Mouse (Mus musculus) frontal cortex, postnatal 36 days (tissue): ENCODE measurements around the gene Sln.

Experiments used
- DNase-seq, 2 experiments: peaks; one replicate each; pipeline ENCODE4 v3.0.0; 2022; ENCODE audit warnings: low spot score in 2 of 2

Sln gene

DNA sequence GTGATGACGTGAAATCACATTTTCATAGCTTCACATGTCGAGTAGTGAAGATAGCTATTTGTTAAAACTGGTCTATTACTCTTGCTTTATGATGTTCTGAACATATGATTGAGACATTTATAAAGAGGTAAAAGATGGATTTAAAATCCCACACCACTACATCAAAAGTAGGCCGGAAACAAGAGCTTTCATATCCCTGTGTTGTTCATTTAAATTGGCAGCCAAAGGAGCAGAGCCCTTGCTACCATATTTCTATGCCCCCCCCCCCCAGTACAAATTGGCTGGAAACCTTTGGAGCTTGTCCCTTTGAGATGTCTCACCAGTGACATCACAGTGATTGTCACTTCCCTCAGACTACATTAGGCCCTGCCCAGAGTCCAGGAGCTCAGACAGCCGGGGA lies at the start of gene Sln:
TSS of gene Sln (plus strand) at position 301 of the 400 bp plus-strand sequence.
- DNase-seq = no peak

DNA sequence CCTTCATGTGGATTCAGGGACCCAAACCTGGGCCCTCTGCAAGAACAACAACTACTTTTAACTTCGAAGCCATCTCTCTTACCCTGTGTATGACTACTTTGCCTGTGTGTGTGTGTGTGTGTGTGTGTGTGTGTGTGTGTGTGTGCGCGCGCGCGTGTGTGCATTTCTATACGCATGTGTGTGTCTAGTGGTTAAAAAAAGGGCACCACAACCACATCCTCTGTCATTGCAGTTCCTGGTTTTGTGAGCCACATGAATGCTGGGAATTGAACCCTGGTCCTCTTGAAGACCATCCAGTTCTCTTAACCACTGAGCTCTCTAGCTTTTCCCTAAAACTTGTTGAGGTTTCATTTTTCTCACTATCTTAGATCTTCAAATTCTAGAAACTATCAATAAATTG lies 47.0 kb upstream of the Sln start:
- DNase-seq = no peak

- no peak for DNase-seq
Observed at GRCm38 (mm10) chr9:53806496-53807086, 43.4 kb upstream of the Sln start.

DNA sequence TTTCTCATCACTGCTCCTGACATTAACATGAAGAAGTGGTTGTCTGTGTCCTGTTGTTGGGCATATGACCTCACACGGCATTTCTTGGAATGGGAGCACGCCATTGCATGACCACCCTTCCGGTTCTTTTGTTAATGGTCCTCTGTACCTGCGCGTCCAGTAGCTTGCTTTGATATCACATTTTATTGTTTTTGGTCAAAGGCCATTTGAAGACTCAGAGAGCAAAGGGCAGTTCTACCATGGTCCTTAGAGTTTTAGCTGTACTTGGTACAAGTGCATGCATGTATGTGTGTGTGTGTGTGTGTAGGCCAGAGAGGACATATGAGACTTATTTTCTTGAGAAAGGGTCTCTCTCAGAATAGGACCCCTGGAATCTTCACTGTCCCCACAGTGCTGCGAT lies 36.5 kb upstream of the Sln start:
- no peak for DNase-seq

DNA sequence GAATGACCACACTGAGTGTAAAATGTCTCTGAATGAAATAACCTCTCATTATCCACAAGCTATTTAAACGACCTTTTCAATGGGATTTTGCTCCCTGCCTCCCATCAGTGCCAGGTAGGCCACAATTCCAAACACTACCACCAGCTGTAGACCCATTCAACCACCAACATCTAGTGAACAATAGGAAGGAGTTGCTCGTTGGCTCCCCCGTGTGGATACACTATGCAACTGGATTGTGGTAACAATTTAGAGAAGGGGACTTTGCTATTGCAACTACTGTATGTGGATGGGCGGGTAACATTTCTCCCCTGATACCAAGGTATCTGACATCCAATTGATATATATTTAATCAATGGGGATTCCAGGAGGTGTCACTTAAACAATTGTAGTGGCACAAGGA lies 31.2 kb upstream of the Sln start:
- peak; percentile 53 to 64 for DNase-seq

GRCm38 (mm10) chr9:53825318-53825717 lies 24.6 kb upstream of the Sln start:
- DNase-seq = no peak

- DNase-seq = peak; percentile 43 to 79
Observed at GRCm38 (mm10) chr9:53829081-53829865, 20.7 kb upstream of the Sln start.

- DNase-seq = no peak
Observed at GRCm38 (mm10) chr9:53829866-53830209, 20.1 kb upstream of the Sln start.

- no peak for DNase-seq
Observed at GRCm38 (mm10) chr9:53835039-53835438, 14.9 kb upstream of the Sln start.

GRCm38 (mm10) chr9:53835976-53836375 lies 14.0 kb upstream of the Sln start:
- DNase-seq = peak in 1 of 2 experiments; percentile 26

DNA sequence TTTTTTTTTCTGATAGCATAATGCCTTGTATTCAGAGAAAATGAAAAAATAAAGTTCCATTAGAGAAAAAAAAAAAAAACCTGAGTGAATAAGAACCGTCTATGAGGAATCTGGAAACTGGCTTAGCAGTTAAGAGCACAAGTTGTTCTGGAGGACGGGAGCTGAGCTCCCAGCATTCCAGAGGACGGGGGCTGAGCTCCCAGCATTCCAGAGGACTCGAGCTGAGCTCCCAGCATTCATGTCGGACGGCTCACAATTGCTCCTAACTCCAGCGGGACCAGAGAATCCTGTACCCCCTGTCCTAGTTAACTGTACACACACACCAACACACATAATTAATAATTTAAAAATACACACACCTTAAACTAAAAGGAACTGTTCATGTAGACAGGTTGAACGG lies 11.1 kb upstream of the Sln start:
- no peak for DNase-seq

DNA sequence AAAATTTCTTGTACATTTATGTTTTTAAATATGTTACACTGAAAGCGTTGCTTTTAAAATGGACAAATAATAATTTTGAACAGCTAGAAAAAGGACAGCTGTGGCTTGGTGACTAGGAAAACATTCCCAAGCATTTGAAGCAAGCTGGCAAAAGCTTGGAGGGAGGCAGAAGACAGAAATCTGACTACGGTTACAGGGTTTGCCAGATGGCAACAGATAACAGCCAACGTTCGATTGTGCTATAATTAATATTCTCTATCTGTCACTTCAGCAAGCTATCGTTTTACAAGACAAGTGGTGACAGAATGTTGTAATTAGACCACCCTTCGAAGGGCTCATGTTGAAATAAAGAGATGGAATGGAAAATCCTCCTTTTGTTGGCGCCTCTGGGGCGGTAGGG lies 1.4 kb upstream of the Sln start:
- DNase-seq = peak in 1 of 2 experiments; percentile 19

GRCm38 (mm10) chr9:53852158-53852557 lies 2.2 kb downstream of the Sln start:
- DNase-seq = no peak

- peak; percentile 12 to 48 for DNase-seq
Observed at GRCm38 (mm10) chr9:53853672-53854071, 3.7 kb downstream of the Sln start.

DNA sequence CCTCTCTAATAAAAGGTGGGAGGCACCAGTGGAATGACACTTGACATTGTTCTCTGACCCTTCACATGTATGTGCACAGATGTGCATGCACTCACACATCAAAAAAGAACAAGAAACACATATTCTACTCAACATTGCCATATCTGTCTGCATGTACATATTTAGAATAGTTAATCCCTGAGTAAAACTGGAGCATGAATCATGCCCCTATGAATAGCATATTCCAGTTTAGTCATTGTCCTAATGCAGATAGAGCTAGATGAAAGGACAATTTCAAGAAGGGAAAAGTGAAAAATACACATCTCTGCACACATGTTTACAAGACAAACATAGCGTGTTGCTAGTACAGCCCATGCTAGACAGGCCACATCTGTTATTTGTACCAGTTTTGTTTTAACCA lies 4.6 kb downstream of the Sln start:
- peak; percentile 11 to 37 for DNase-seq

- DNase-seq = no peak
Observed at GRCm38 (mm10) chr9:53857864-53858263, 7.9 kb downstream of the Sln start.

- no peak for DNase-seq
Observed at GRCm38 (mm10) chr9:53873239-53873638, 23.3 kb downstream of the Sln start.

DNA sequence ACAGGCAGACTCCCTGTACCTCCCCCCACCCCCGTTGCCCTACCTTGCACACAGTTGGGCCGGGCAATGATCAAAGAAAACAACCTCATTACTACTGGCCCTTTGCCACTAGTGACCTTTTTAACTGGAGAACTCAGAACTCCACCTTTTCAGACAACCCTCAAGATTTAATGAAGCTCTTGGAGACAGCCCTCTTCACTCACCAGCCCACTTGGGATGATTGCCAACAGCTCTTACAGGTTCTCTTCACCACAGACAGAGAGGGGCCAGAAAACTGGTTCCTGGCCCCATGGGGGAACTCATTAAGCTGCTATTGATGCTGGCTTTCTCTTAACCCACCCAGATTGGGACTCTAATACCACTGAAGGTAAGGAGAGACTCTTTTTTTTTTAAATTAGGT lies 27.5 kb downstream of the Sln start:
- no peak for DNase-seq

GRCm38 (mm10) chr9:53883588-53884280 lies 33.8 kb downstream of the Sln start:
- no peak for DNase-seq

DNA sequence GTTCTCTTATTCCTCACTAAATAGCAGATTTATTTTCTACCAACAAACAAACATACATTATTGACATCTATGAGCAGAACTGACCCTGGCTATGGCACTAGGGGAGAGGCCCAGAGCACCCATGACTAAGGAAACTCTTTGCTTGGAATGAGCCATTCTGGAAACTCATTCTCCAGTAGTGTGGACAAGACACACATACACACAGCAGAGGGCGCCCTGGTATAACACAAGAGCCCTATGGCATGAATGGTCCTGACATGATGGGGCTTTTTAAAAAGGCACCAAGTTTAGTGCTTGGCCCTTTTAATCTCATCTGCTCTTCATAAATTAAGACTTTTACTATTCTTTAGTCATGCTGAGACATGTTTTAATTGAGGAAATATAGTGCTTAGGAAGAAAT lies 40.1 kb downstream of the Sln start:
- DNase-seq = peak; percentile 67 to 80

- DNase-seq = no peak
Observed at GRCm38 (mm10) chr9:53895827-53896226, 45.9 kb downstream of the Sln start.

- DNase-seq = no peak
Observed at GRCm38 (mm10) chr9:53899836-53900235, 49.9 kb downstream of the Sln start.
